Mouse (Mus musculus): ENCODE measurements around the gene Yaf2. TPM values are rescaled to one million over a fixed set of nuclear protein-coding genes. Genes with fewer than 3 reads are reported as not detected.

The Yaf2 gene
- total and polyA plus RNA-seq, 3 experiments = 37.7 to 50.7 TPM; not detected in 1

- Histone ChIP-seq H3K27ac (ENCODE audit: control insufficient read depth, low read depth, low read length) (no peak overlapping the region), H3K9me3 (replicated peaks; ENCODE audit: insufficient read depth, low read length) (no peaks in the 10 kb centered on the region), H3K4me3 (ENCODE audit: control insufficient read depth in 1 of 2, insufficient read depth in 1 of 2, low read depth in 2 of 2, low read length in 2 of 2) (no peak overlapping the region), H3K36me3 (ENCODE audit: control insufficient read depth in 1 of 2, insufficient read depth in 2 of 2, low read length in 2 of 2) (peaks cover 0 to 2% of the 10 kb centered on the region in 2 experiments; a peak in 1 of 4 replicates), H3K79me2 (ENCODE audit: control insufficient read depth, insufficient read depth, low read length, poor library complexity) (peaks cover 11% of the 10 kb centered on the region), H3K27me3 (ENCODE audit: control insufficient read depth in 1 of 2, insufficient read depth in 2 of 2, low read length in 2 of 2) (no peaks in the 10 kb centered on the region), H3K9ac (ENCODE audit: control insufficient read depth, low read depth, low read length, poor library complexity, severe bottlenecking) (no peak overlapping the region), H3K4me1 (ENCODE audit: control insufficient read depth in 1 of 2, insufficient read depth in 2 of 2, low read length in 2 of 2) (peaks cover 0 to 11% of the 10 kb centered on the region in 2 experiments; a peak in 3 of 4 replicates)
- no peak for TF ChIP-seq TAL1 (IDR thresholded peaks at IDR 0.05; ENCODE audit: low read length)
- TF ChIP-seq TBP (IDR thresholded peaks at IDR 0.05; ENCODE audit: low read depth, low read length) = no peak
- no peak for TF ChIP-seq MAX (IDR thresholded peaks at IDR 0.05; ENCODE audit: low read length)
- no peak for TF ChIP-seq USF2 (IDR thresholded peaks at IDR 0.05; ENCODE audit: borderline replicate concordance in 1 of 2, insufficient read depth in 1 of 2, low read depth in 1 of 2, low read length in 2 of 2)
- TF ChIP-seq GABPA (IDR thresholded peaks at IDR 0.05; ENCODE audit: low read depth, low read length) = no peak
- TF ChIP-seq MAFK (IDR thresholded peaks at IDR 0.05; ENCODE audit: borderline replicate concordance, low read depth, low read length) = no peak
- DNase-seq (ENCODE audit: low read depth, low spot score) = peak; percentile 40
These were observed 4.1 kb upstream of the Yaf2 start for GRCm38 (mm10) chr15:93340630-93341379.

GRCm38 (mm10) chr15:93336658-93336924 lies 144 bp downstream of the Yaf2 start:
- Histone ChIP-seq H3K4me1 (ENCODE audit: control insufficient read depth in 1 of 2, insufficient read depth in 2 of 2, low read length in 2 of 2) (peaks cover 0 to 6% of the 10 kb centered on the region in 2 experiments; a peak in 2 of 4 replicates), H3K27me3 (ENCODE audit: control insufficient read depth in 1 of 2, insufficient read depth in 2 of 2, low read length in 2 of 2) (no peaks in the 10 kb centered on the region), H3K27ac (ENCODE audit: control insufficient read depth, low read depth, low read length) (peak overlapping the region; percentile 41; the same call in 1 of the 2 replicates), H3K79me2 (ENCODE audit: control insufficient read depth, insufficient read depth, low read length, poor library complexity) (peaks cover 26% of the 10 kb centered on the region), H3K9me3 (replicated peaks; ENCODE audit: insufficient read depth, low read length) (no peaks in the 10 kb centered on the region), H3K9ac (ENCODE audit: control insufficient read depth, low read depth, low read length, poor library complexity, severe bottlenecking) (peak overlapping the region; percentile 90), H3K36me3 (ENCODE audit: control insufficient read depth in 1 of 2, insufficient read depth in 2 of 2, low read length in 2 of 2) (peaks cover 2 to 5% of the 10 kb centered on the region in 2 experiments; a peak in 2 of 4 replicates), H3K4me3 (ENCODE audit: control insufficient read depth in 1 of 2, insufficient read depth in 1 of 2, low read depth in 2 of 2, low read length in 2 of 2) (peak overlapping the region; percentile 51 to 83; a peak in 3 of 4 replicates)
- TF ChIP-seq CHD2 (IDR thresholded peaks at IDR 0.05; ENCODE audit: low read length) (no peak), POLR2A (IDR thresholded peaks at IDR 0.05; ENCODE audit: control insufficient read depth in 1 of 2, insufficient read depth in 1 of 2, low read depth in 1 of 2, low read length in 2 of 2, poor library complexity in 1 of 2) (no peak; a peak in 1 of 4 replicates)
- no peak for DNase-seq (ENCODE audit: low read depth, low spot score)

- peak; percentile 55 for DNase-seq (ENCODE audit: low read depth, low spot score)
- H3K27me3 ChIP-seq (ENCODE audit: control insufficient read depth in 1 of 2, insufficient read depth in 2 of 2, low read length in 2 of 2) = no peaks in the 10 kb centered on the region
- H3K4me1 ChIP-seq (ENCODE audit: control insufficient read depth in 1 of 2, insufficient read depth in 2 of 2, low read length in 2 of 2) = peaks cover 0 to 3% of the 10 kb centered on the region in 2 experiments; a peak in 2 of 4 replicates
- H3K27ac ChIP-seq (ENCODE audit: control insufficient read depth, low read depth, low read length) = peak overlapping the region; percentile 50; the same call in 1 of the 2 replicates
- H3K36me3 ChIP-seq (ENCODE audit: control insufficient read depth in 1 of 2, insufficient read depth in 2 of 2, low read length in 2 of 2) = peaks cover 2 to 5% of the 10 kb centered on the region in 2 experiments; a peak in 2 of 4 replicates
- peak; percentile 8; the same call in 1 of the 2 replicates for TF ChIP-seq SIN3A (IDR thresholded peaks at IDR 0.05; ENCODE audit: low read length)
- TF ChIP-seq POLR2AphosphoS2 (IDR thresholded peaks at IDR 0.05; ENCODE audit: low read length) = no peak
- TF ChIP-seq POLR2A (IDR thresholded peaks at IDR 0.05; ENCODE audit: control insufficient read depth in 1 of 2, insufficient read depth in 1 of 2, low read depth in 1 of 2, low read length in 2 of 2, poor library complexity in 1 of 2) = peak in 1 of 2 experiments; percentile 17; a peak in 1 of 4 replicates
- peak; percentile 42; the same call in 1 of the 2 replicates for TF ChIP-seq MXI1 (IDR thresholded peaks at IDR 0.05; ENCODE audit: low read depth, low read length)
- peak overlapping the region; percentile 90 for H3K9ac ChIP-seq (ENCODE audit: control insufficient read depth, low read depth, low read length, poor library complexity, severe bottlenecking)
- H3K79me2 ChIP-seq (ENCODE audit: control insufficient read depth, insufficient read depth, low read length, poor library complexity) = peaks cover 28% of the 10 kb centered on the region
- no peaks in the 10 kb centered on the region for H3K9me3 ChIP-seq (replicated peaks; ENCODE audit: insufficient read depth, low read length)
- peak overlapping the region; percentile 70 to 83 for H3K4me3 ChIP-seq (ENCODE audit: control insufficient read depth in 1 of 2, insufficient read depth in 1 of 2, low read depth in 2 of 2, low read length in 2 of 2)
These were observed 696 bp downstream of the Yaf2 start for GRCm38 (mm10) chr15:93335821-93336657.

Data from MEL (cell line).